Mouse (Mus musculus): Measurements from ENCODE around the gene Slc25a13.

The Slc25a13 gene

DNA sequence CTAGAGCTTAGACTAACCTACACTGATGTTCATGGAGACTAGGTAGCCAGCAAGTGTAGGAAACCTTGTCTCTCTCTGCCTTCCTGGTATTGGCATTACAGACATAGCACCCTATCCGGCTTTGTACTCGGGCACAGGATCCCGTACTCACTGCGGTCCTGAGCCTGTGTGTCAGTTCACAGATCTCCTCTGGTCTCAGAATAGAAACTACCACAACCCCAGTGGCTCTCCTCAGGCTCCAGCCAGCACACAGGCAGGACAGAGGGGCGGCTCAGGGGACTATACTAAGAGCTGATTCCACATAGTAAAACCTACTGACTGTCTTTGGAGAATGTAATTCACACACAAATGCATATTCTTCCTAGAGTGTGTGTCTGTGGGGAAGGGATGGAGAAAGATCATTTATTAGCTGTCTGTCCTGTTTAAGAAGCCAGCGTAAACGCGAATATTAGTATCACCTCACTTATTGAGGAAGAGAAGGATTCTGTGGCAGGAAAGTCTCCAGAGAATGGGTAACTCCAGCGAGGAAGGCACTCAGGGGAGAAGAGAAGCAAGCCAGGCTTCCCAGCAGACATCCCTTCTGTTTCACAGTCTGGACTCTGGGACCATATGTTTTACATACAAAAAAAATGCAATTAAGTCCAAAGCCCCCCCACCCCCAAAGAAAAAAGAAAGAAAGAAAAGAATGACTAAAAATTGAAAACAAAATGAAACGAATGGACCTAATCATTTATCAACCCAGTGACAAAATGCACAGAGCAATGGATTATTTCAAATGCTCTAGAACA lies 49.4 kb downstream of the Slc25a13 start:
- no peak for DNase-seq (ENCODE audit: low spot score)

DNA sequence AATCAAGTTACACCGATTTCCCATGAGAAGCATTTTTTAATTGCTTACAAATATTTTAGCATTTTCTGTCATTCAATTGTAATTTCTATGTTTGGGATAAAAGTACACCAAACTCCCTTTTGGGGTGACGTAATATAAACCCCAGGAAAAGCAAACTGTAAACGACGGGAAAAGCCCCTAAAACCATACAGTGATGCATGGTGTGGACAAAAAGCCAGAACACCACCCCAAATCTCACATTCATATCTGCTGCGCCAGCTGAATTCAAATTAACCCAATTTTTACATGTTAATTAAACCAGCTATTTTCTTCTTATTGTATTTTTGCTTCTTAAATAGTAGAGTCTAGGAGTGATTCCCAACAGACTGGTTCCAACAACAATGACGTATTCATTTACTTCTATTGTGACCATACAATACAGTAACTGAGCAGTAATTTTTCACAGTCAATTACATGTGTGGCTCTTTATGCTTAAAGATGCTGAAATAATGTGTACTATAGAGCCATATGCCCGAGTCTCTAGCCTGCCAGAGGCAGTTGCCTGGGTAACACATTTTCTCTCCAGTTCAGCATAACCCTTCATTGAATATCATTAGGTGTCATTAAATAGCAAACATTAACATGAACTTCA lies 53.9 kb downstream of the Slc25a13 start:
- DNase-seq (ENCODE audit: low spot score), result no peak

- no peak for DNase-seq (ENCODE audit: low spot score)
These were observed 54.8 kb downstream of the Slc25a13 start for GRCm38 (mm10) chr6:6162146-6162545.

GRCm38 (mm10) chr6:6160645-6161426 lies 56.1 kb downstream of the Slc25a13 start:
- DNase-seq (ENCODE audit: low spot score), result no peak

DNA sequence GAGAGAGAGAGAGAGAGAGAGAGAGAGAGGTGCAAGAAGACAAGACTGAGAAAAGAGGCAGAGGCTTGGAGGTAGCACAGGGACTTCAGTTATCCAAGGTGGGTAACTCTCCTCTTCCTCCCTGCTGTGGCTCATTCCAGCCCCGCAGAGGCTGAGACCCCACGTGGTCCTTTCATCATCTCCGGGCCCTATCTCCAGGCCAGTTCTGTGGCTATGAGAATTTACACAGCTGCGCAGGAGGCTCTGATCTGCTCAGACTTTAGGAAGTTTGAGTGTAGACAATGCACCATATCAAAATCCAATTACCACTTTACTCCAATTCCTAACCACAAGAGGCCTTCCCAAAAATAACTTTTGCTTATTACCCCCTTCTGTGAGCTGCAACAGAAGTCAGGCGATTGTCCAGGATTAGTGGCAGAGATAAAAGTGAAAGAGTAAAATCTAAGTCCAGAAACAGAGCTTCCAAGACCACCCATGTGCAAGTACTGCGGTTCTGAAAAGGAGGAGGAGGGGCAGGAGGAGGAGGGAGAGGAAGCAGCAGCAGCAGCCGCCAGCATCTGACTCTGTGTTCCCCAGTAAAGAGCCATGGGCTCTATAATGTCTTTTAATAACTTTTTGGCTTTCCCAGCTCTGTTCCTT lies 57.6 kb downstream of the Slc25a13 start:
- no peak for DNase-seq (ENCODE audit: low spot score)

DNA sequence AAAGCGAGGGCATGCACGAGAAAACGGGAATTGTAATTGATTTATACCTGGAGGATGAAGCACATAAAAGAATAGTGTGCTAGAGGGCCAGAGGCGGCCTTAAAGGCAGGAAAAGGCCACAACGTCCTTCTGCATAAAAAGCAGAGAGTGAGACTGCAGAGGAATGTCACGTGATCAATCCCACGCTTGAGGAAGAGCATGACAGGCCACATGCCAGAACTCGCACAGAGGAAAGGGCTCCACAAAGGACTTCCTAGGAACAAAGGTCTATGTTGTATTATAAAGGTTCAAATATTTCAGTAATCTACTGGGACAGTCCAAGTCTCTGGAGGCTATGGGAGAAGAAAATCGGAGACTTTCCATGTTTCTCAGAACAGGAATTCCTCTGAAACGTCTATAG lies 63.5 kb downstream of the Slc25a13 start:
- no peak for DNase-seq (ENCODE audit: low spot score)

DNA sequence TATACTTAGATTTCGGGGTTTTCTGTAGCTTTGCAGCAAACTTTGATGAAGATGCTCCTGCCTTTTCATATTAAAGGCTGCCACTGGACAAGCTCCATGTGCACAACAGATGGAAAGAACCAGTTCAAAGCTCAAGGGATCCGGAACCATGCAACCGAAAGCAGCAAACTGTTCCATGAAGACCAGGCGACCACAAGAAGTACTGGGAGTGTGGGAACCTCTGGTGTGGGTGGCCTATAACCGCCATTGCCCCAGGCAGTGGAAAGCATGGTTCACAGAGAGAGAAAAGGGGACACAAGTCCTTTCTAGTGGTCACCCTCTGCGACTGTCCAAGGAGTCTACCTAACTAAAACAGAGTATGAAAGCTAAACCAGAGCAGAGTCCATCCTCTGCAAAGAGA lies 66.2 kb downstream of the Slc25a13 start:
- no peak for DNase-seq (ENCODE audit: low spot score)

DNA sequence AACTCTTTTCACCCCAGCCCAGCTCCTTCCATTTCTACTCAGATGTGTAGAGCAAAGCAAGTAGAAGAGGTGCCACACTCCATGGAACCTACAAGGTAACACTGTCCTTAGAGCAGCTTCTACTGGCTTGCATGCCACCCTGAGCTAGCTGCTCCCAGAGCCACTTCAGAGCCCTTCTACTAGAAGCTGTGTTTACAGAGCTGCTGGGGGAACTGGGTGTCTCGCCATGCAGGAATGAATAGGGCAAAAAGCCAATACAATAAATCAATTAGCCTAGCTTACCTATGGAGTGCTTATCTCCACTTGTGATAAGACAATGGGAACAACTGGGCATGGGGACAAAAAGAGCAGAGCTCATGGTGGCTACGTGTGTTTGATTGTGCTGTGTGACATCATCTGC lies 67.2 kb downstream of the Slc25a13 start:
- peak; percentile 5 for DNase-seq (ENCODE audit: low spot score)

DNA sequence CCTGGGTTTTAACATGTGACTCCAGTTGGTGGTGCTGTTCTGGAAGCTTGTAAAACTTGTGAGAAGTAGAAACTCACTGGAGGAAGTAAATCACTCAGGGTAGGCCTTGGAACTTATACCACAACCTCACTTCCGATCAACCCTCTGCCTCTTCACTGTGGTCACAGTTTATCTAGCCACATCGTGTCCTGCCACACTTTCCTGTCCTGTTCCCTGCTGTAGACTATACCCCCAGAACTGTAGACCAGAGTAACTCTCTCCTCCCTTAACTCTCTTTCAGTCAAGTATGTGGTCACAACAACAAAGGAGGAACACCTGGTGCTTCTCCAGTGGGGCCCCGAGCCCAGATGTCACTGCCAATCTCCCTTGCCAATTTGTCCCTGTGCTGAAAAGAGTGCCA lies 67.6 kb downstream of the Slc25a13 start:
- no peak for DNase-seq (ENCODE audit: low spot score)

- DNase-seq (ENCODE audit: low spot score), result no peak
These were observed 71.6 kb downstream of the Slc25a13 start for GRCm38 (mm10) chr6:6145412-6145811.

DNA sequence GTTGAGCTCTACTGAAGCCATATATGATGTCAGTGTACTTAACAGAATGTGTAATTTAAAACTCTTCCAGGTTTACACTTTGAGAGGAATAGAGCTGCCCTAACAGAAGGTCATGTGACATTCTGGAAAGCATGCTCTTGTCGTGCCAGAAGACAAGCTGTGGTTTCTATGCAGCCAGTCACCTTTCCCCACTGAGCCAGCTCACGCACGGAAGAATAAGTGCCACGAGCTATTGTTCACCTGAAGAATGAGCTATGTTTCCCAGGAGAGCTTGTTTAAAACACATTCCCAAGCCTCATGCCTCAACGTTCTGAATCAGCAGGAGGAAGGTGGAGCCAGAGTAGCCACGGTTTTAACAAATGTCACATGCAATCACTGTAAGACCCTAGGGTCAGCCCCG lies 73.4 kb downstream of the Slc25a13 start:
- DNase-seq (ENCODE audit: low spot score), result peak; percentile 35

GRCm38 (mm10) chr6:6140370-6140769 lies 76.6 kb downstream of the Slc25a13 start:
- no peak for DNase-seq (ENCODE audit: low spot score)

DNA sequence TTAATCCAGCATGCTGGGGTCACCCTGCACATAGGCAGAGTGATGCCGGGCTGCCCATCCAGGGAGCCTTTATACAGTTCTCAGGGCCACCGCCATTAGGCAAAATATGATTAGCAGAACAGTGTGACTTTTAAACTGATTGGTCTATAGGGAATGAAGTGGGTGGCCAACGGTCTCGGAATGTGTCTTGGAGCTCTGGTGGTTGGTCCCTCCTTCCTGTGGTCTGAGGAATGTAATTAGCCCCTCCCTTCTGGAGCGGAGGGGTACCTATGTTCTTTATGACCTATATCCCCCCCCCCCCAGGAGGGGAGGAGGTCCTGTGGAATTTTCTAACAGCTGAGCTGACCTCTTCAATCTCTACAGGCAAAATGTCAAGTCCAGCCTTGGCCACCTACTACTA lies 77.9 kb downstream of the Slc25a13 start:
- DNase-seq (ENCODE audit: low spot score), result no peak

- DNase-seq (ENCODE audit: low spot score), result no peak
These were observed 80.2 kb downstream of the Slc25a13 start for GRCm38 (mm10) chr6:6136812-6137211.

GRCm38 (mm10) chr6:6134935-6135334 lies 82.0 kb downstream of the Slc25a13 start:
- no peak for DNase-seq (ENCODE audit: low spot score)

GRCm38 (mm10) chr6:6133556-6134050 lies 83.4 kb downstream of the Slc25a13 start:
- DNase-seq (ENCODE audit: low spot score), result no peak

GRCm38 (mm10) chr6:6132047-6132446 lies 84.9 kb downstream of the Slc25a13 start:
- DNase-seq (ENCODE audit: low spot score), result no peak

- DNase-seq (ENCODE audit: low spot score), result no peak
These were observed 91.4 kb downstream of the Slc25a13 start for GRCm38 (mm10) chr6:6125620-6126019.

DNA sequence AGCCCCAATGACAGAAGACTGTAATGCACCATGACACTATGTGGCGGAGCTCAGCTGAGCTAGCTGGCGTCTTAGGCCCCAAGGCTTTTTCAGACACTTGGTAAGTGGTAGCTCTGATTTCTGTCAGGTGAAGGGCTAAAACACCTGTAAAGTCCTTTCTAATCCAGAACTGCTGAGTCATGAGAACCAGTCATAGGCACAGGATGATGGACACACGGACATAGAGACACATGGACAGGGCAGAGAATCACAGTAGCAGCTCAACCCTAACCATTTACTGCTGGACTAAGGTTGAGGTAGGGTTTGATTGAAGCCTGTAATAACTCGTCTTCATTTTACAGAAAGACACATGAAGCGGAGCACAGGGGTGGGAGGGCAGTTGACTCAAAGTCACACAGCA lies 95.1 kb downstream of the Slc25a13 start:
- DNase-seq (ENCODE audit: low spot score), result no peak

DNA sequence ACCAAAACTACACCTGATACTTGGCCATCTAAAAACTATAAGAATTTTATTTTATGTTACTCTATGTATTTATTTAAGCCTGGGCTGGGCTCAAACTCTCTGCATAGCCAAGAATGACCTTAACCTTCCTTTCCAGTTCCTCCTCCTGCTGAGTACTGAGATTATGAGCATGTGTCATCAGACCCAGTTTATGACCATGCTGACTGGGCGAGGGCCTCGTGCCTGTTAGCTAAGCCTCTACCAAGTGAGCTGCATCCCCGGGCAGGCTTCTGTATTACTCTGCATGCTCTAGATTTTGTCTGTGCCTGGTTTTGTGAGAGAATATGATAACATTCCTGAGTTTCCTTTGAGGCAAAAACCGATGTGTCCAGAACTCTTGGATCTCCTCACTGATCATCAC lies 96.1 kb downstream of the Slc25a13 start:
- DNase-seq (ENCODE audit: low spot score), result no peak

GRCm38 (mm10) chr6:6115771-6116170 lies 101.2 kb downstream of the Slc25a13 start:
- no peak for DNase-seq (ENCODE audit: low spot score)

GRCm38 (mm10) chr6:6113776-6114175 lies 103.2 kb downstream of the Slc25a13 start:
- DNase-seq (ENCODE audit: low spot score), result no peak

All from lung, postnatal 25 days (tissue).